Mouse (Mus musculus) hindbrain, embryonic 14.5 days (tissue): ENCODE measurements around the gene Hddc3. TPM values are rescaled to one million over a fixed set of nuclear protein-coding genes. Genes with fewer than 3 reads are reported as not detected.

ENCODE experiments used
- ATAC-seq: fragments of 200-750 bp; cut with Nextera tagmentation; 2 replicates; pipeline ENCODE4 v1.8.0; 2017; ENCODE audit warnings: moderate number of reproducible peaks, mild to moderate bottlenecking, moderate TSS enrichment, moderate library complexity; ENCODE audit not compliant: low FRiP score
- DNase-seq: peaks from one replicate; pipeline ENCODE4 v3.0.0-alpha.2; 2015; ENCODE audit warnings: low spot score
- H3K27ac ChIP-seq: fragments of 300-500 bp; sonication (generic); 2 replicates; pipeline ENCODE4 v1.5.1; 2014; ENCODE audit warnings: mild to moderate bottlenecking, moderate library complexity
- H3K27me3 ChIP-seq: fragments of 300-500 bp; sonication (generic); 2 replicates; pipeline ENCODE4 v1.6.1; 2014; ENCODE audit warnings: mild to moderate bottlenecking, low read length, mixed read lengths; ENCODE audit not compliant: control insufficient read depth, insufficient read depth
- H3K36me3 ChIP-seq: fragments of 300-500 bp; sonication (generic); replicated peaks from 2 replicates; pipeline ENCODE4 v1.6.1; 2014; ENCODE audit not compliant: control insufficient read depth, insufficient read depth
- H3K4me1 ChIP-seq: fragments of 300-500 bp; sonication (generic); replicated peaks from 2 replicates; pipeline ENCODE4 v1.6.1; 2014; ENCODE audit warnings: antibody characterized with exemption, low read length, mixed read lengths; ENCODE audit not compliant: control insufficient read depth, insufficient read depth
- H3K4me2 ChIP-seq: fragments of 300-500 bp; sonication (generic); replicated peaks from 2 replicates; pipeline ENCODE4 v1.6.1; 2014; ENCODE audit warnings: mild to moderate bottlenecking, moderate library complexity
- H3K4me3 ChIP-seq: fragments of 300-500 bp; sonication (generic); replicated peaks from 2 replicates; pipeline ENCODE4 v1.5.1; 2014; ENCODE audit warnings: mild to moderate bottlenecking, low read length
- H3K9ac ChIP-seq: fragments of 300-500 bp; sonication (generic); 2 replicates; pipeline ENCODE4 v1.6.1; 2014
- H3K9me3 ChIP-seq: fragments of 300-500 bp; sonication (generic); 2 replicates; pipeline ENCODE4 v1.6.1; 2016; ENCODE audit warnings: low read length; ENCODE audit not compliant: control insufficient read depth
- WGBS: fragments of 180-500 bp; shearing (Covaris S2); extraction: QIAGEN DNeasy Blood & Tissue Kit; methylation state at CpG from one replicate; pipeline ENCODE4 v1.1.7; 2014; 5-methylcytosine and 5-hydroxymethylcytosine counted together
- polyA plus RNA-seq: library from polyadenylated mRNA; unstranded; fragments of >200 nt; fragmentation: Nextera tagmentation; extraction: Ambion mirVana; gene quantifications from 2 replicates; pipeline ENCODE4 v1.2.1, GENCODE M21; 2014

Gene Hddc3
- 18.7 and 23.4 TPM in 2 replicates for polyA plus RNA-seq

DNA sequence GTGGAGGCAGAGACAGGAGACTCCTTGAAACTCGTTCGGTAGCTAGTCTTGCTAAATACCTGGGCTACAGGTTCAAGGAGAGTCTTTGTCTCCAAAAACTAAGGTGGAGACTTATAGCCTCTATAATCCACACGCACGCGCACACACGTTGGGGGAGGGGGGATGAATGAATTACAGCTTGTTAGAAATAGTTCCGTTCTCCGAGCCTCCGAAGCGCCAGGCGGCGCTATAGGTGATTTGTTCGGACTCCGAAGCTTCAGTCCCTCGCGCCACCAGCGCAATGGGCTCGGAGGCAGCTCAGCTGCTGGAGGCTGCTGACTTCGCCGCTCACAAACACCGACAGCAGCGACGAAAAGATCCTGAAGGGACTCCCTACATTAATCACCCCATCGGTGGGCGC lies at the start of gene Hddc3:
Hddc3 (plus strand) TSS at position 247 of the 400 bp plus-strand sequence.
- Histone ChIP-seq H3K36me3 (peaks cover 3% of the 10 kb centered on the region; the same call in 1 of the 2 replicates), H3K27me3 (no peaks in the 10 kb centered on the region), H3K27ac (peak within 1 kb of the TSS; percentile 86), H3K9me3 (no peaks in the 10 kb centered on the region), H3K4me1 (peaks cover 46% of the 10 kb centered on the region), H3K4me3 (peak within 1 kb of the TSS; percentile 47), H3K9ac (peak within 1 kb of the TSS; percentile 81), H3K4me2 (peak within 1 kb of the TSS; percentile 86)
- 1% methylated on average over 25 of the region's 25 CpGs for WGBS
- ATAC-seq, result peak; percentile 46
- DNase-seq, result peak; percentile 99

DNA sequence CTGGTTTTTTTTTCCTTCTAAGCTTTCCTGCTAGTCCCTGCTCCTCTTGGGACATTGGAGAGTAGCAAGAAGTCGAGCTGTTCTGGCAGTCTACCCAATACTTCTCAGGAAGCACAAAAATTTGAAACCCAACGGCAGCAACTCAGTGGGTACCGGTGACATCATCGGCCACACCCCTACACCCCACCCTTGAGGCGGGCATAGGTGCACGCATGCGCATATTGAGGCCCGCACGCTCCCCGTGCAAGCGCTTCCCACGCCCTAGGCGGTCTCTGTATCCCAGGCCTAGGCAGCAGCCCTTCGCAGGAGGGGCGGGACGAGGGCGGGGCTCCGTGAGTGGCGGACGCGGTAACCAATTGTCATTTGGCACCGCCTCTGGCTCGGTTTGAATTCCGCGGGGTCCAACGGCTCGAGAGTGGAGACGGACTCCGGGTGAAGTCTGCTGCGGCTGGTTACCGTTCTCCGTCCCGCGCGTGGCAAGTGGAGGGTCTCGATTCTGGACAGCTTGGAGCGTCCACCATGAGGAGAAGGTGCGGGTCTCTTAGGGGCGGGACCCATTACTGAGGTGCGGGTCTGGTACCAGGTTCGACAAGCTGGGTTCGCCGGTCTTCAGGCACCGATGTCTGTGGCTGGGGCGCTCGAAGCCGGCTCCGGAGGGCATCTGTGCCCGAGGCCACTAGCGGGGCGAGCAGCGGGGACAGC lies 48.7 kb upstream of the Hddc3 start, which contains the start of gene Prc1:
Prc1 (plus strand) TSS at position 389 of the 702 bp plus-strand sequence.
- ATAC-seq, result peak; percentile 99
- Histone ChIP-seq H3K4me2 (peak within 1 kb of the TSS; percentile 99), H3K4me1 (0 out of 2 replicates have a peak, but pooled peaks cover 7% of the 10 kb centered on the region), H3K9me3 (no peaks in the 10 kb centered on the region), H3K9ac (peak within 1 kb of the TSS; percentile 63), H3K27me3 (no peaks in the 10 kb centered on the region), H3K4me3 (peak within 1 kb of the TSS; percentile 77), H3K27ac (peak within 1 kb of the TSS; percentile 51), H3K36me3 (peaks cover 27% of the 10 kb centered on the region)
- under 1% methylated on average over 52 of the region's 52 CpGs for WGBS
- DNase-seq, result peak; percentile 98

DNA sequence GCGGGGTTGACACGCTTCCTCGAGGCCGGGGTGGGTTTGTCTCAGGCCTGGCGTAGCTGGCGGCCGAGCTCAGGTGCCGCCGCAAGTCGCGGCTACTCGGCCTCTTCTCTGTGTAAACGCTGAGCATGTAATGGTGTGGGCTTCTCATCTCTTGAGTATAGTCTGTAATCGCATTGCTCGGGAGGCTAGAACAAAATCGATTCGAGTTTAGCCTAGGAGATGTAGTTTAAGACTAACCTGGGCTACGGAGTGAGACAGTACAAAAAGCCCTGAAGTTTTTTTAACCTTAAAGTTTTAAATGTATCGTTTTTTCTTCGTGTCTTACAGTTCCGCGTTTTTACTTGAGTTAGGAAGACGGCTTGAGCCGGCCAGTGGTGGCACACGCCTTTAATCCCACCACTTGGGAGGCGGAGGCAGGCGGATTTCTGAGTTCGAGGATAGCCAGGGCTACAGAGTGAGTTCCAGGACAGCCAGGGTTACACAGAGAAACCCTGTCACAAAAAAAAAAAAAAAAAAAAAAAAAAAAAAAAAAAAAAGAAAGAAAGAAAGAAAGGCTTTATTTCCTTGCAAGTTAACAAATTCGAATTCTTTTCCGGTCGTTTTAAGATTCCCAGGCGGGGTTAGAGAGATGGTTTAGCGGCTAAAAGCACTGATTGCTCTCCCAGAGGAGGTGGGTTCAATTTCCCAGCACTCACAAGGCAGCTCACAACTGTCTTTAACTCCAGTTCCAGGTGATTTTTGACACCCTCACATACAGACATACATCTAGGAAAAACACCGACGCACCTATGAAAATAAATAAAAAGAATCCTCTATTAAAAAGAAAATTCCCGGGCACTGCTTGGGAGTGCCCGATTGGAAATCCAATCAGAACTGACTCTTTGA lies 47.9 kb upstream of the Hddc3 start:
- no peak; the same call in 1 of the 2 replicates for ATAC-seq
- Histone ChIP-seq H3K4me1 (0 out of 2 replicates have a peak, but pooled peaks cover 7% of the 10 kb centered on the region), H3K4me3 (peak overlapping the region; percentile 77), H3K27me3 (no peaks in the 10 kb centered on the region), H3K9ac (peak overlapping the region; percentile 63), H3K4me2 (peak overlapping the region; percentile 99), H3K9me3 (no peaks in the 10 kb centered on the region), H3K36me3 (peaks cover 24% of the 10 kb centered on the region), H3K27ac (peak overlapping the region; percentile 51; the same call in 1 of the 2 replicates)
- peak; percentile 47 for DNase-seq
- WGBS, result 9% methylated on average over 37 of the region's 37 CpGs

DNA sequence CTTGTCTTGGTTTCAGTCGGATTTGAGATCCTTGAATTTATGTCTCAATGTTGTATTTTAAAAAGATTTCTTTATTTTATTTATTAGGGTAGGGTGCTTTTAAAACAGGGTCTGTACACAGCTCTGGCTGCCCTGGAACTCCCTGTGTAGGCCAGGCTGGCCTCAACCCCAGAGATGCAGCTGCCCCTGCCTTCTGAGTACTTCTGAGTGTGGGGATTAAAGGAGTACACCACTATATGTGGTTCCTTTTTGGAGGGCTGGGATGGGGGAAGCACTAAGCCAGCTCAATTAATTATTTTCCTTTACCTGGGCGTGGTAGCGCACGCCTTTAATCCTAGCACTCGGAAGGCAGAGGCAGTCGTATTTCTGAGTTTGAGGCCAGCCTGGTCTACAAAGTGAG lies 46.4 kb upstream of the Hddc3 start:
- H3K9me3 ChIP-seq, result no peaks in the 10 kb centered on the region
- peaks cover 16% of the 10 kb centered on the region; the same call in 1 of the 2 replicates for H3K36me3 ChIP-seq
- WGBS, result 95% methylated on average over 6 of the region's 6 CpGs
- no peak for ATAC-seq
- no peak for DNase-seq
- no peak overlapping the region for H3K9ac ChIP-seq
- H3K27me3 ChIP-seq, result no peaks in the 10 kb centered on the region
- no peak overlapping the region for H3K4me3 ChIP-seq
- H3K4me2 ChIP-seq, result 0 out of 2 replicates have a peak overlapping the region, but pooled peaks have one; percentile 99
- no peak overlapping the region for H3K27ac ChIP-seq
- 0 out of 2 replicates have a peak, but pooled peaks cover 7% of the 10 kb centered on the region for H3K4me1 ChIP-seq

DNA sequence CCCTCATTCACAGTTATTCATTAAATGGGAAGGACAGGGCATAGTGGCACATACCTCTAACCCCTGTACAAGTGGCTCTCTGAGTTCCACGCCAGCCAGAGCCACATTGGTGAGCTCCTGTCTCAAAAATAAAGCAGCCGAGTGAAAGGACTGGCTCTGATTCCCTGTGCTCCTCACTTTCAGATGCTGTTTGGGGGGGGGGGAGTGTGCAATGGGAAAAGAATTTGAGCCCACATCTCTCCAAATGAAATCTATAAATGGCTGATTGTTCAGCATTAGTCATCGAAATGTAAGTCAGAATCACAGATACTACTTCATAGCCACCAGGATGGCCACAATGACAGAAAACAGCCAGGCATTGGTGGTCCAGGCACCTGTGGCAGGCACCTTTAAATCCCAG lies 45.9 kb upstream of the Hddc3 start:
- Histone ChIP-seq H3K4me2 (no peak overlapping the region), H3K4me3 (no peak overlapping the region), H3K4me1 (0 out of 2 replicates have a peak, but pooled peaks cover 7% of the 10 kb centered on the region), H3K27me3 (no peaks in the 10 kb centered on the region), H3K27ac (no peak overlapping the region), H3K9ac (no peak overlapping the region), H3K9me3 (no peaks in the 10 kb centered on the region), H3K36me3 (peaks cover 15% of the 10 kb centered on the region)
- no peak for ATAC-seq
- no peak for DNase-seq
- 81% methylated on average over 3 of the region's 3 CpGs for WGBS

DNA sequence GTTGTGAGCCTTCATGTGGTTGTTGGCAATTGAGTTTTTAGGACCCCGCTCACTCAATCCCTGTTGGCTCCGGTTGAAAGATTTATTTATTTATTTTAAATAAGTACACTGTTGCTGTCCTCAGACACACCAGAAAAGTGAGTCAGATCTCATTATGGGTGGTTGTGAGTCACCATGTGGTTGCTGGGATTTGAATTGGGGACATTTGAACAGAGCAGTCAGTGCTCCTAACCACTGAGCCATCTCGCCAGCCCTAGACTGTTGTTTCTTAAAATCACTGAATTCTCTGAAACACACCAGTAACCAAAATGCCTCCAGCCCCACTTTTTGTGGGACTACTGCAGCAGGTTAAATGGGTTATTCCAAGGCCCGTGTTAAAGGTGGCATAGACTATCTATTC lies 44.1 kb upstream of the Hddc3 start:
- Histone ChIP-seq H3K36me3 (peaks cover 19% of the 10 kb centered on the region), H3K9me3 (no peaks in the 10 kb centered on the region), H3K4me3 (no peak overlapping the region), H3K9ac (no peak overlapping the region), H3K27me3 (no peaks in the 10 kb centered on the region), H3K4me1 (0 out of 2 replicates have a peak, but pooled peaks cover 7% of the 10 kb centered on the region), H3K4me2 (no peak overlapping the region), H3K27ac (no peak overlapping the region)
- 96% methylated on average over 4 of the region's 4 CpGs for WGBS
- DNase-seq (no peak), ATAC-seq (no peak)

DNA sequence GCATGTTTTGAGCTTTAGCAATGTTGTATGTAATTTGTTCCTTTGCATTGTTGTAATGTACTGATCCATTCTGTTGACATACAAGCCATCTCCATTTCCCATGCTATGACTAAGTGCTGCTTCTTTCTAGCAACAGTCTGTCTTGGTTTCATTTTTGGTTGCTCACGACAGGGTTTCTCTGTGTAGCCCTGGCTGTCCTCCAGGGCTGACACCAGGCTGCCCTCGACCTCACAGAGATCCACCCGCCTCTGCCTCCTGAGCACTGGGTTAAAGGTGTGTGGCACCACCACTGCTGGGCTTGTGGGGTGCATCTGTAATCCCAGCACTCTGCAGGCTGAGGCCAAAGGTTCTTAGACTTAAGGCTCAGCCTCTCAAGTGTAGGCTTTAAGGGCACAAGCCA lies 43.3 kb upstream of the Hddc3 start:
- H3K9ac ChIP-seq, result no peak overlapping the region
- no peak overlapping the region for H3K4me2 ChIP-seq
- H3K9me3 ChIP-seq, result no peaks in the 10 kb centered on the region
- H3K4me1 ChIP-seq, result 0 out of 2 replicates have a peak, but pooled peaks cover 7% of the 10 kb centered on the region
- ATAC-seq (no peak), DNase-seq (no peak)
- H3K4me3 ChIP-seq, result no peak overlapping the region
- H3K27ac ChIP-seq, result no peak overlapping the region
- no peaks in the 10 kb centered on the region for H3K27me3 ChIP-seq
- peaks cover 23% of the 10 kb centered on the region for H3K36me3 ChIP-seq
- 97% methylated on average over 3 of the region's 3 CpGs for WGBS

DNA sequence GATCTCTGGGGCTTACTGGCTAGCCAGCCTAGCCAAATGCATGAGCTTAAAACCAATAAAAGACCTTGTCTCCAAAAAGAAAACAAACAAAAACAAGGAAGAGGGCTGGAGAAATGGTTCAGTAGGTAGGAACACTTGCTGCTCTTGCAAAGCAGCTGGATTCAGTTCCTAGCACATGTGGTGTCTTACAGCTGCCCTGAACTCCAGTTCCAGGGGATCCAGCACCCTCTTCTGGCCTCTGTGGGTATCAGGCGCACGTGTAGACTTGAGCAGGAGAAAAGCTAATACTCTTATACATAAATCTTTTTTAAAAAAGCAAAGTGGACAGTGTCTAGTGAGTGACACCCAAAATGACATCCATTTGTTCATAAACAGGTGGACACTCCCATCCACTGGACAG lies 41.4 kb upstream of the Hddc3 start:
- WGBS, result 89% methylated on average over 2 of the region's 2 CpGs
- no peak for ATAC-seq

DNA sequence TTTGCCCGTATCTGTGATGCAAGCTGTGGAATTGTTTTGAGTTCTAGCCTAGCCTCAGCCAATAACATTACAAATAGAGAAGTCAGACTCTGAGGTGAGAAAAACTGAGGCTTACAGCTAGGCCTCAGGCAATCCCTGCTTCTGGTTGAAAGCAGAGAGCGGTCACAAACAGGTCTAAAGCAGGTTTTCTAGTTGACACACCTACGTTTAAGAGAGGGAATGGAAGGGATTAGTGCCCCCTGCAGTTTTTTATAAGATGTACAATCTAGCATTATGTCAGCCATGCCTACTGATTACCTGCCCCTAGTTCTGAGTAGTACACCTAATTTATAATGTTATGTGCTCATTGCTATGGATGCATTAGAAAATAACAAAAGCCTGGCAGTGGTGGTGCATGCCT lies 35.1 kb upstream of the Hddc3 start:
- Histone ChIP-seq H3K4me1 (no peaks in the 10 kb centered on the region), H3K27me3 (no peaks in the 10 kb centered on the region), H3K9ac (no peak overlapping the region), H3K36me3 (peaks cover 38% of the 10 kb centered on the region), H3K4me3 (no peak overlapping the region), H3K4me2 (no peak overlapping the region), H3K27ac (no peak overlapping the region), H3K9me3 (no peaks in the 10 kb centered on the region)
- ATAC-seq, result no peak
- DNase-seq, result no peak
- WGBS, result 88% methylated on average over 3 of the region's 3 CpGs

More for the DNA sequence above, 41.4 kb upstream of the Hddc3 start:
- Histone ChIP-seq H3K4me3 (no peak overlapping the region), H3K36me3 (peaks cover 28% of the 10 kb centered on the region), H3K4me1 (no peaks in the 10 kb centered on the region), H3K9ac (no peak overlapping the region), H3K27ac (no peak overlapping the region), H3K9me3 (no peaks in the 10 kb centered on the region), H3K4me2 (no peak overlapping the region), H3K27me3 (no peaks in the 10 kb centered on the region)
- DNase-seq, result no peak
